Mouse (Mus musculus) ES-Bruce4 (cell line): ENCODE measurements around the gene Arhgef10l.

Experiments used
- CTCF ChIP-seq: IDR thresholded peaks from one replicate; pipeline ENCODE4 v1.8.1; 2011; ENCODE audit warnings: low read depth, low read length
- EP300 ChIP-seq: IDR thresholded peaks from 2 replicates; pipeline ENCODE4 v1.6.1; 2011; ENCODE audit warnings: low read depth, low read length; ENCODE audit not compliant: insufficient read depth

DNA sequence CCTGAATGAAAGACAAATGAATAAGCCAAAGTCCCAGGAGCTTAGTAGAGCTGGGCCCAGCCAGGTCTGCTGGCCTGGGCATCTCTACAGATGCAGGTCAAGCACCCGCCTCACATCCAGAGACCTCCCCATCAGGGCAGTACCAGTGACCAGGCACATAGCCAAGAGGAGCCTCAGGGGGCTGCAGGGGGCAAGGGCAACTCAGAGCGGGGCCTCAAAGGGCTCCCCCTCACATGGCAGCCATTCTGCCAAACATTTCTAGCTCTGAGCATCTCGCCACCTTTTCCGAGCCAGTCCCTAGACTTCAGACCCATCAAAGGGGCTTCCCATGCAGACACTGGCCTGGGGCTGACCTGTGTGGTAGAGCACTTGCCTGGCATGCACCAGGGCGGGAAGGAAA is 27.2 kb downstream of the Arhgef10l start:
- TF ChIP-seq EP300 (no peak), CTCF (no peak)
